Mouse (Mus musculus) gastrocnemius, adult 8-10 months (tissue): ENCODE data around the gene Vmn2r116. TPM values are rescaled to one million over a fixed set of nuclear protein-coding genes. Genes with fewer than 3 reads are reported as not detected.
"Not testable (repeated sequence)": the region's sequence is repeated elsewhere in the genome, so short reads cannot be mapped to it uniquely, and the experiment has no call there.

Experiments used
- DNase-seq, 2 experiments: peaks; one replicate each; pipeline ENCODE4 v3.0.0; 2022; ENCODE audit warnings: low spot score in 2 of 2
- total RNA-seq, 4 experiments: library from RNA; stranded (reverse); gene quantifications; 2 replicates each; pipeline ENCODE4 v1.2.4; 2022

The Vmn2r116 gene
- not detected for total RNA-seq

DNA sequence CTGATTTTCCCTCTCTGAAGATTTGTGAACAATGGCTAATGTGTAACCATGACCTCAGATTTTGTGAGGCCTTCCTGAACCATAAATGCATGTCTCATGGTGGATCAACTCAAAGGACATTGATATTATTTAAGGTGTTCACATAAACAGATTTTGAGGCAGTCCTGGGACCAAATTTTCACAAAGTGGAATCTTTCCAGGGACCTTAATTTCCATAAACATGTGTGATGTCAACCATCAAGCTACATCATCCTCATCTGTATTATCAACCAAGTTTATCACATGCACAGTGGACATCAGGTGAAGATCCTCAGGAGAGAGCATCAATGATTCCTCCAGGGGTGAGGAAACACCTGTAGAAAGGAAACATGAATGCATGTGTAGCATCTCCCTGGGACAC, at the start of gene Vmn2r116:
Gene Vmn2r116, plus strand, starts transcription at position 301 of the 400 bp plus-strand sequence.
- DNase-seq = not testable (repeated sequence)

DNA sequence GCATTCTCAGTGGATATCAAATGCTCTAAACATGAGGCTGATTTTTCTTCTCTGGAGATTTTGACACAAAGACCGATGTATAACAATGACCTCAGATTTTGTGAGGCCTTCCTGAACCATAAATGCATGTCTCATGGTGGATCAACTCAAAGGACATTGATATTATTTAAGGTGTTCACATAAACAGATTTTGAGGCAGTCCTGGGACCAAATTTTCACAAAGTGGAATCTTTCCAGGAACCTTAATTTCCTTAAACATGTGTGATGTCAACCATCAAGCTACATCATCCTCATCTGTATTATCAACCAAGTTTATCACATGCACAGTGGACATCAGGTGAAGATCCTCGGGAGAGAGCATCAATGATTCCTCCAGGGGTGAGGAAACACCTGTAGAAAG, 41.0 kb upstream of the Vmn2r116 start, which contains the start of gene Vmn2r115:
Gene Vmn2r115, plus strand, starts transcription at position 301 of the 400 bp plus-strand sequence.
- DNase-seq = not testable (repeated sequence)

DNA sequence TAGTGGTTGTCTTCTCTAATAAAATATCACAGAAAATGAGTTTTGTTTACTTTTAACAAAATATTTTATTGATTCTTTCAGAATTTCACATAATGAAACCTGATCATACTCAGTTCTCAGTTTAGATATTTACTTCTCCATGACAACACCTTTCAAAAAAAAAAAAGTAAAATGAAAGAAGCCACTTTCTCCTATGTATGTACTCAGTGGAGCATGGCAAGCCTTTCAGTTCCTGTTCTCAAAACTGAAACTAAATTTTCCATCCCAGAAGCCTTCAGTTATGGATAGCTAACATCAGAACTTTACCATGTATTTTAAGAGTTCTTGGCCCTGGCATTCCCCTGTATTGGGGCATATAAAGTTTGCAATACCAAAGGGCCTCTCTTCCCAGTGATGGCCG, 32.8 kb upstream of the Vmn2r116 start:
- DNase-seq = no peak

DNA sequence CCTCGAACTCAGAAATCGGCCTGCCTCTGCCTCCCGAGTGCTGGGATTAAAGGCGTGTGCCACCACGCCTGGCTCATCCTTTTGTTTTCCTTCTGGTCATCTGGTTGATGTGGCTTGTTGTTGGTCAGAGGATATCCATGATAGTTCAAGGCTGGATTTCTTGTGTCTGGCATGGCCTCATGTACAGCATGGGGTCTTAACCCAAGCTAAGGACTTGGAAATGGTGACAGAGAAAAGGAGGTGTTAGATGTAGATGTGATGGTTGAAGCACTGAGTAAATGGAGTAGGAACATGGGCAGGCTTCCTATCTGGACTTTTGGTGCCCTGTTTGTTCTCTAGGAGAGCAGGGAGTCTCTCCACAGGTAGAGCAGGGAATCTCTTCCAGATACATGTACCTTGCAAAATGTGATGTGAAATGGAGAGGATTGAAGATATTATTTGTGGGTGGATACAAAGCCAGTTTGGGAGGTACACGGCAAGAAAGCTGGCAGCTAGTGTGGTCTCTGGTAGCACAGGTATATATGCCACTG, 48.8 kb downstream of the Vmn2r116 start:
- DNase-seq = no peak

Other genes with a start within 250 kb of the Vmn2r116 start
- gene Zfp40, start 191.4 kb upstream of the Vmn2r116 start, total RNA-seq = 1 to 10 TPM in 2 of 4 experiments, under 1 TPM in 2; 0.92 to 3.5 (median 1.5) TPM
- gene Vmn2r114, start 72.1 kb upstream of the Vmn2r116 start, total RNA-seq = not detected
- not detected for gene Vmn2r115, start 40.9 kb upstream of the Vmn2r116 start, total RNA-seq
- not detected for gene Vmn2r117, start 95.1 kb downstream of the Vmn2r116 start, total RNA-seq
- 1 to 10 TPM; 2.1 to 2.7 (median 2.2) TPM for gene Zfp213, start 179.6 kb downstream of the Vmn2r116 start, total RNA-seq
- gene Zfp13, start 214.9 kb downstream of the Vmn2r116 start, total RNA-seq = 1 to 10 TPM; 2.8 to 3.9 (median 3.2) TPM
- gene Zscan10, start 216.3 kb downstream of the Vmn2r116 start, total RNA-seq = not detected